Mouse (Mus musculus) hindbrain, postnatal 0 days (tissue): Measurements from ENCODE around the gene Fem1b. TPM values are rescaled to one million over a fixed set of nuclear protein-coding genes. Genes with fewer than 3 reads are reported as not detected.

Experiments used
- ATAC-seq: fragments of 200-750 bp; cut with Nextera tagmentation; 2 replicates; pipeline ENCODE4 v1.8.0; 2017; ENCODE audit warnings: mild to moderate bottlenecking, moderate TSS enrichment, moderate library complexity
- DNase-seq: peaks from one replicate; pipeline ENCODE4 v3.0.0-alpha.2; 2015; ENCODE audit warnings: low spot score
- H3K27ac ChIP-seq: fragments of 300-500 bp; sonication (generic); 2 replicates; pipeline ENCODE4 v1.5.1; 2014; ENCODE audit warnings: mild to moderate bottlenecking
- H3K27me3 ChIP-seq: fragments of 300-500 bp; sonication (generic); 2 replicates; pipeline ENCODE4 v1.6.1; 2014; ENCODE audit warnings: low read length, mixed read lengths; ENCODE audit not compliant: insufficient read depth
- H3K36me3 ChIP-seq: fragments of 300-500 bp; sonication (generic); 2 replicates; pipeline ENCODE4 v1.6.1; 2014; ENCODE audit warnings: low read length, mixed read lengths; ENCODE audit not compliant: insufficient read depth
- H3K4me1 ChIP-seq: fragments of 300-500 bp; sonication (generic); 2 replicates; pipeline ENCODE4 v1.6.1; 2014; ENCODE audit warnings: antibody characterized with exemption, low read length, mixed read lengths; ENCODE audit not compliant: insufficient read depth
- H3K4me2 ChIP-seq: fragments of 300-500 bp; sonication (generic); 2 replicates; pipeline ENCODE4 v1.6.1; 2014; ENCODE audit warnings: low read depth, mild to moderate bottlenecking, low read length, moderate library complexity, mixed read lengths
- H3K4me3 ChIP-seq: fragments of 300-500 bp; sonication (generic); 2 replicates; pipeline ENCODE4 v1.5.1; 2014; ENCODE audit warnings: low read length
- H3K9ac ChIP-seq: fragments of 300-500 bp; sonication (generic); replicated peaks from 2 replicates; pipeline ENCODE4 v1.6.1; 2014; ENCODE audit warnings: mild to moderate bottlenecking, low read length, moderate library complexity, mixed read lengths
- H3K9me3 ChIP-seq: fragments of 300-500 bp; sonication (generic); 2 replicates; pipeline ENCODE4 v1.6.1; 2016; ENCODE audit warnings: low read length, mixed read lengths
- CTCF ChIP-seq: IDR thresholded peaks from 2 replicates; pipeline ENCODE4 v1.5.1; 2016; ENCODE audit warnings: antibody characterized with exemption, control low read depth, low read depth
- WGBS: fragments of 180-500 bp; shearing (Covaris S2); extraction: QIAGEN DNeasy Blood & Tissue Kit; methylation state at CpG from one replicate; pipeline ENCODE4 v1.1.7; 2014; 5-methylcytosine and 5-hydroxymethylcytosine counted together
- polyA plus RNA-seq: library from polyadenylated mRNA; unstranded; fragments of >200 nt; fragmentation: Nextera tagmentation; extraction: Ambion mirVana; gene quantifications from 2 replicates; pipeline ENCODE4 v1.2.1, GENCODE M21; 2015
- total RNA-seq: library from RNA; depleted of rRNA; stranded (reverse); fragments of >200 nt; gene quantifications from 2 replicates; pipeline ENCODE4 v1.2.3, GENCODE M21; 2014

Fem1b gene
- total and polyA plus RNA-seq, 2 experiments from 2014 or later, result 33.2 to 163 TPM

- no peaks in the 10 kb centered on the region for H3K4me1 ChIP-seq
- 33% methylated on average over 4 of the region's 4 CpGs for WGBS
- H3K27ac ChIP-seq, result no peak overlapping the region
- no peaks in the 10 kb centered on the region for H3K27me3 ChIP-seq
- no peaks in the 10 kb centered on the region for H3K36me3 ChIP-seq
- H3K4me2 ChIP-seq, result no peak overlapping the region
- DNase-seq, result no peak
- no peak overlapping the region for H3K4me3 ChIP-seq
- TF ChIP-seq CTCF, result no peak
- ATAC-seq, result no peak
- no peak overlapping the region for H3K9ac ChIP-seq
- no peaks in the 10 kb centered on the region for H3K9me3 ChIP-seq
Measured at GRCm38 (mm10) chr9:62854483-62854882, 42.7 kb upstream of the Fem1b start.

GRCm38 (mm10) chr9:62851571-62851970 is 39.8 kb upstream of the Fem1b start:
- H3K4me1 ChIP-seq, result no peaks in the 10 kb centered on the region
- 69% methylated on average over 2 of the region's 2 CpGs for WGBS
- no peak overlapping the region for H3K27ac ChIP-seq
- no peak for ATAC-seq
- H3K36me3 ChIP-seq, result no peaks in the 10 kb centered on the region
- H3K9me3 ChIP-seq, result no peaks in the 10 kb centered on the region
- H3K9ac ChIP-seq, result no peak overlapping the region
- no peaks in the 10 kb centered on the region for H3K27me3 ChIP-seq
- no peak overlapping the region for H3K4me3 ChIP-seq
- H3K4me2 ChIP-seq, result no peak overlapping the region
- TF ChIP-seq CTCF, result no peak
- DNase-seq, result no peak

GRCm38 (mm10) chr9:62848641-62849040 is 36.9 kb upstream of the Fem1b start:
- Histone ChIP-seq H3K9ac (no peak overlapping the region), H3K4me1 (no peaks in the 10 kb centered on the region), H3K4me2 (no peak overlapping the region), H3K9me3 (no peaks in the 10 kb centered on the region), H3K27ac (no peak overlapping the region), H3K36me3 (no peaks in the 10 kb centered on the region), H3K4me3 (no peak overlapping the region), H3K27me3 (no peaks in the 10 kb centered on the region)
- DNase-seq (no peak), ATAC-seq (0 out of 2 replicates have a peak, but pooled peaks have one; percentile 2)
- TF ChIP-seq CTCF, result no peak
- WGBS, result 65% methylated on average over 3 of the region's 3 CpGs

GRCm38 (mm10) chr9:62847694-62848093 is 36.0 kb upstream of the Fem1b start:
- H3K4me3 ChIP-seq, result no peak overlapping the region
- H3K4me2 ChIP-seq, result no peak overlapping the region
- H3K27ac ChIP-seq, result no peak overlapping the region
- DNase-seq (peak; percentile 92), ATAC-seq (peak; percentile 78)
- H3K36me3 ChIP-seq, result no peaks in the 10 kb centered on the region
- H3K9ac ChIP-seq, result no peak overlapping the region
- H3K27me3 ChIP-seq, result no peaks in the 10 kb centered on the region
- H3K9me3 ChIP-seq, result no peaks in the 10 kb centered on the region
- H3K4me1 ChIP-seq, result no peaks in the 10 kb centered on the region
- 4% methylated on average over 3 of the region's 3 CpGs for WGBS
- peak; percentile 99 for TF ChIP-seq CTCF

- TF ChIP-seq CTCF, result no peak
- WGBS, result 98% methylated on average over 5 of the region's 5 CpGs
- DNase-seq, result no peak
- Histone ChIP-seq H3K36me3 (no peaks in the 10 kb centered on the region), H3K27me3 (no peaks in the 10 kb centered on the region), H3K9me3 (no peaks in the 10 kb centered on the region), H3K4me2 (no peak overlapping the region), H3K4me3 (no peak overlapping the region), H3K27ac (no peak overlapping the region), H3K4me1 (no peaks in the 10 kb centered on the region), H3K9ac (no peak overlapping the region)
- no peak for ATAC-seq
Measured at GRCm38 (mm10) chr9:62844461-62844860, 32.7 kb upstream of the Fem1b start.

- DNase-seq, result no peak
- TF ChIP-seq CTCF, result no peak
- Histone ChIP-seq H3K27me3 (no peaks in the 10 kb centered on the region), H3K4me2 (no peak overlapping the region), H3K27ac (no peak overlapping the region), H3K9ac (no peak overlapping the region), H3K36me3 (no peaks in the 10 kb centered on the region), H3K4me3 (no peak overlapping the region), H3K4me1 (no peaks in the 10 kb centered on the region), H3K9me3 (no peaks in the 10 kb centered on the region)
- no peak for ATAC-seq
- WGBS, result 83% methylated on average over 10 of the region's 10 CpGs
Measured at GRCm38 (mm10) chr9:62843356-62844024, 31.8 kb upstream of the Fem1b start.

GRCm38 (mm10) chr9:62839172-62839770 is 27.5 kb upstream of the Fem1b start:
- H3K4me1 ChIP-seq, result no peaks in the 10 kb centered on the region
- no peaks in the 10 kb centered on the region for H3K36me3 ChIP-seq
- no peak for TF ChIP-seq CTCF
- no peaks in the 10 kb centered on the region for H3K9me3 ChIP-seq
- peak; percentile 22 for ATAC-seq
- DNase-seq, result peak; percentile 53
- H3K4me2 ChIP-seq, result peak overlapping the region; percentile 94
- peak overlapping the region; percentile 75 for H3K4me3 ChIP-seq
- H3K27ac ChIP-seq, result peak overlapping the region; percentile 83
- no peaks in the 10 kb centered on the region for H3K27me3 ChIP-seq
- peak overlapping the region; percentile 78 for H3K9ac ChIP-seq
- 16% methylated on average over 14 of the region's 14 CpGs for WGBS
